Comparison of ENCODE assay signal across 8 mouse cellular contexts in genomic region chr1:157458421-157459208, GRCm38 (mm10). TPM values are rescaled to one million over a fixed set of nuclear protein-coding genes. Genes with fewer than 3 reads are reported as not detected.
DNase-seq lines count a peak whose midpoint lies in the region; ATAC-seq and TF ChIP-seq lines count a peak whose summit lies in the region.

Gene Cryzl2, plus strand, starts transcription at chr1:157458577.

- H3K9me3 ChIP-seq in embryonic facial prominence, embryonic 14.5 days (ENCODE audit: control insufficient read depth, low read length) = no peaks in the 10 kb centered on the region
- no peaks in the 10 kb centered on the region for H3K9me3 ChIP-seq in heart, embryonic 11.5 days (replicated peaks; ENCODE audit: control insufficient read depth, low read length)
- H3K9me3 ChIP-seq in lung, postnatal 0 days (ENCODE audit: low read length) = no peaks in the 10 kb centered on the region

- TF ChIP-seq EP300 in lung, postnatal 0 days (IDR thresholded peaks at IDR 0.05) = no peak

- peak within 1 kb of the TSS; percentile 34 for H3K4me3 ChIP-seq in embryonic facial prominence, embryonic 14.5 days (ENCODE audit: low read depth, low read length)
- H3K4me3 ChIP-seq in heart, embryonic 11.5 days (ENCODE audit: low read depth, low read length) = peak within 1 kb of the TSS; percentile 52
- peak within 1 kb of the TSS; percentile 26 for H3K4me3 ChIP-seq in lung, postnatal 0 days (ENCODE audit: low read depth, low read length)
- H3K4me3 ChIP-seq in olfactory bulb, adult 2 months (ENCODE audit: insufficient read depth, low read depth, low read length) = peak within 1 kb of the TSS; percentile 15; the same call in 1 of the 2 replicates

- H3K4me1 ChIP-seq in embryonic facial prominence, embryonic 14.5 days (ENCODE audit: control insufficient read depth, insufficient read depth, low read length) = no peaks in the 10 kb centered on the region
- peaks cover 7% of the 10 kb centered on the region; the same call in 1 of the 2 replicates for H3K4me1 ChIP-seq in heart, embryonic 11.5 days (ENCODE audit: control insufficient read depth, insufficient read depth, low read length)
- H3K4me1 ChIP-seq in lung, postnatal 0 days (ENCODE audit: insufficient read depth, low read depth, low read length) = peaks cover 3% of the 10 kb centered on the region; the same call in 1 of the 2 replicates
- H3K4me1 ChIP-seq in olfactory bulb, adult 2 months (ENCODE audit: control insufficient read depth, insufficient read depth, low read length) = peaks cover 6% of the 10 kb centered on the region; the same call in 1 of the 2 replicates

- H3K4me2 ChIP-seq in embryonic facial prominence, embryonic 14.5 days (ENCODE audit: low read depth, low read length) = peak within 1 kb of the TSS; percentile 60
- peak within 1 kb of the TSS; percentile 79 for H3K4me2 ChIP-seq in heart, embryonic 11.5 days
- H3K4me2 ChIP-seq in lung, postnatal 0 days (replicated peaks; ENCODE audit: low read depth, low read length) = peak within 1 kb of the TSS; percentile 57

- peak within 1 kb of the TSS; percentile 48 for H3K27ac ChIP-seq in embryonic facial prominence, embryonic 14.5 days (replicated peaks; ENCODE audit: low read depth, low read length)
- no peak within 1 kb of the TSS for H3K27ac ChIP-seq in heart, embryonic 11.5 days (ENCODE audit: low read depth, low read length)
- no peak within 1 kb of the TSS for H3K27ac ChIP-seq in lung, postnatal 0 days (ENCODE audit: low read length)
- H3K27ac ChIP-seq in olfactory bulb, adult 2 months (ENCODE audit: insufficient read depth, low read depth, low read length) = no peak within 1 kb of the TSS

- no peak for TF ChIP-seq POLR2A in olfactory bulb, adult 2 months (IDR thresholded peaks at IDR 0.05; ENCODE audit: insufficient read depth, low read depth, low read length)

- 12% methylated on average over 21 of the region's 29 CpGs for WGBS in embryonic facial prominence, embryonic 14.5 days
- 10% methylated on average over 27 of the region's 29 CpGs for WGBS in heart, embryonic 11.5 days (ENCODE audit: insufficient replicate concordance)
- 8% methylated on average over 27 of the region's 29 CpGs for WGBS in lung, postnatal 0 days
- 39% methylated on average over 27 of the region's 29 CpGs for WGBS in olfactory bulb, adult 2 months

- no peaks in the 10 kb centered on the region for H3K36me3 ChIP-seq in embryonic facial prominence, embryonic 14.5 days (ENCODE audit: control insufficient read depth, insufficient read depth, low read length)
- no peaks in the 10 kb centered on the region for H3K36me3 ChIP-seq in heart, embryonic 11.5 days (ENCODE audit: control insufficient read depth, insufficient read depth, low read length)
- no peaks in the 10 kb centered on the region for H3K36me3 ChIP-seq in lung, postnatal 0 days (ENCODE audit: insufficient read depth, low read length)

- DNase-seq in right cerebral cortex, postnatal 4 days = peak; percentile 61
- no peak for DNase-seq in right cerebral cortex, postnatal 25 days
- peak; percentile 89 for DNase-seq in embryonic facial prominence, embryonic 14.5 days (ENCODE audit: low spot score)
- peak; percentile 92 for DNase-seq in kidney, adult 9 months
- peak; percentile 95 for DNase-seq in lung, postnatal 0 days (ENCODE audit: low spot score)
- DNase-seq in thymus, postnatal 36 days = peak; percentile 77 to 84

- peak within 1 kb of the TSS; percentile 60 for H3K9ac ChIP-seq in embryonic facial prominence, embryonic 14.5 days (ENCODE audit: low read depth, low read length)
- H3K9ac ChIP-seq in heart, embryonic 11.5 days (ENCODE audit: low read depth, low read length) = peak within 1 kb of the TSS; percentile 80
- H3K9ac ChIP-seq in lung, postnatal 0 days (replicated peaks; ENCODE audit: low read depth) = no peak within 1 kb of the TSS

- TF ChIP-seq CTCF in lung, postnatal 0 days (IDR thresholded peaks at IDR 0.05) = peak; percentile 91
- TF ChIP-seq CTCF in olfactory bulb, adult 2 months (IDR thresholded peaks at IDR 0.05; ENCODE audit: insufficient read depth, low read depth, low read length) = no peak

- peak; percentile 89 for ATAC-seq in embryonic facial prominence, embryonic 14.5 days (ENCODE audit: low read depth)
- peak; percentile 94 for ATAC-seq in heart, embryonic 11.5 days (replicated peaks; ENCODE audit: insufficient number of reproducible peaks, low FRiP score, low TSS enrichment)
- ATAC-seq in lung, postnatal 0 days = peak; percentile 99

- no peaks in the 10 kb centered on the region for H3K27me3 ChIP-seq in embryonic facial prominence, embryonic 14.5 days (replicated peaks; ENCODE audit: control insufficient read depth, insufficient read depth, low read length)
- H3K27me3 ChIP-seq in heart, embryonic 11.5 days (ENCODE audit: control insufficient read depth, insufficient read depth, low read length) = no peaks in the 10 kb centered on the region
- H3K27me3 ChIP-seq in lung, postnatal 0 days (replicated peaks; ENCODE audit: insufficient read depth, low read length) = no peaks in the 10 kb centered on the region

RNA-seq across cellular contexts. Expression of gene Cryzl2, which starts in this region (rescaled TPM):
- polyA plus RNA-seq in embryonic facial prominence, embryonic 14.5 days (2014; fragmentation: Nextera tagmentation; extraction: Ambion mirVana) = 13.4 and 13.6 TPM in 2 replicates
- 32.6 TPM in 2 replicates for polyA plus RNA-seq in heart, embryonic 11.5 days (2014; fragmentation: Nextera tagmentation; extraction: Ambion mirVana)
- polyA plus RNA-seq in lung, postnatal 0 days (2015; fragmentation: Nextera tagmentation; extraction: Ambion mirVana) = 9.4 and 9.8 TPM in 2 replicates
- polyA plus RNA-seq in olfactory bulb, adult 2 months (2012; ENCODE audit: insufficient read depth, insufficient read length, low replicate concordance, missing spikeins) = not detected in 2 replicates

Comparison
In these comparisons a context has a peak if more than half of its experiments do, and no peak if none do; other contexts are left out.
1. RNA of gene Cryzl2 (polyA plus RNA-seq): 32.6 TPM in heart, embryonic 11.5 days, 13.4 to 13.6 TPM in embryonic facial prominence, embryonic 14.5 days and 9.4 to 9.8 TPM in lung, postnatal 0 days; not detected in olfactory bulb, adult 2 months; every median in the first group is over 10 times any median in the second.
2. Peak in every context shown above with its lines, with median percentiles within 50 percentile points of each other: ATAC-seq, H3K4me2 ChIP-seq and H3K4me3 ChIP-seq.